Mouse (Mus musculus): Measurements from ENCODE around the gene Ttll3.

- no peak for TF ChIP-seq EP300 (IDR thresholded peaks at IDR 0.05; ENCODE audit: low read length)
- no peak for TF ChIP-seq TBP (conservative IDR thresholded peaks at IDR 0.05; ENCODE audit: low read depth, low read length)
- no peak for TF ChIP-seq ELF1 (IDR thresholded peaks at IDR 0.05; ENCODE audit: low read depth, low read length)
- TF ChIP-seq CTCF (conservative IDR thresholded peaks at IDR 0.05 in 1 of 2, IDR thresholded peaks at IDR 0.05 in 1 of 2; ENCODE audit: low read depth in 2 of 2, low read length in 2 of 2), result no peak
- TF ChIP-seq CHD1 (IDR thresholded peaks at IDR 0.05; ENCODE audit: low read depth, low read length), result no peak
- TF ChIP-seq GABPA (IDR thresholded peaks at IDR 0.05; ENCODE audit: insufficient replicate concordance, low read depth, low read length), result no peak
These were observed 40.9 kb downstream of the Ttll3 start for GRCm38 (mm10) chr6:113429965-113430364.

All from CH12.LX (cell line).